Mouse (Mus musculus) testis, postnatal 10 days (tissue): ENCODE results near the gene Pomt2.

Source experiments
- DNase-seq: peaks from one replicate; pipeline ENCODE4 v3.0.0; 2021; ENCODE audit warnings: low spot score

Pomt2 gene

GRCm38 (mm10) chr12:87127256-87127655 is 20.5 kb downstream of the Pomt2 start:
- no peak for DNase-seq

DNA sequence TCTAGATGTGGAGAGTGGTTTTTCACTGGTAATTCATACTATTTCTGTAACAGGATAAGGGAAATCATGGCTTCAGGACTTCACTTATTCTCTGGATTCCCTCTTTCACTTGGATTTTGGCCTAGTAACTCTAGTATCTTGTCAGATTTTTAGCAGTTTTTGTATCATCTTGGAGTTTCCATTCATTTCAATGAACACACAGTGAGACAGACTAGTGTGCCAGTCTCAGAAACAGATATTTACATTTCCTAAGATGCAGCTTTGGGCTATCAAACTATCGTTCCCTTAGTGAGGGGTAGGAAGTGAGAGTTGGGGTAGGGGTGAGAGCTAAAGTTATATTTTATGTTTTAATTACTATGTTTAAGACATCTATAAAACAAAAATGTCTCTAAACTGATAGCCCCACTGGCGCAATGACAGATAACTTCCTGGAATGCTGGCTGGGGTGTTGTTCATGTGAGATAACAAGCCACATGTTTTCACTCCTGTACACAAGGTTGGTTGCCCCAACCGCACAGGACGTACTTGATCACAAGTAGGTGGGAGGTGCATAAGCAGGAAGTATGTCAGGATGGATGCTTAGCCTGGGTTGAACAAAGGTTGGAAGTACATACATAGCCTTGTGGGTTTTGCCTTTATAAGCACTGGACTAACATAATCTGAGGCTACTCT is 25.7 kb downstream of the Pomt2 start:
- DNase-seq: no peak

DNA sequence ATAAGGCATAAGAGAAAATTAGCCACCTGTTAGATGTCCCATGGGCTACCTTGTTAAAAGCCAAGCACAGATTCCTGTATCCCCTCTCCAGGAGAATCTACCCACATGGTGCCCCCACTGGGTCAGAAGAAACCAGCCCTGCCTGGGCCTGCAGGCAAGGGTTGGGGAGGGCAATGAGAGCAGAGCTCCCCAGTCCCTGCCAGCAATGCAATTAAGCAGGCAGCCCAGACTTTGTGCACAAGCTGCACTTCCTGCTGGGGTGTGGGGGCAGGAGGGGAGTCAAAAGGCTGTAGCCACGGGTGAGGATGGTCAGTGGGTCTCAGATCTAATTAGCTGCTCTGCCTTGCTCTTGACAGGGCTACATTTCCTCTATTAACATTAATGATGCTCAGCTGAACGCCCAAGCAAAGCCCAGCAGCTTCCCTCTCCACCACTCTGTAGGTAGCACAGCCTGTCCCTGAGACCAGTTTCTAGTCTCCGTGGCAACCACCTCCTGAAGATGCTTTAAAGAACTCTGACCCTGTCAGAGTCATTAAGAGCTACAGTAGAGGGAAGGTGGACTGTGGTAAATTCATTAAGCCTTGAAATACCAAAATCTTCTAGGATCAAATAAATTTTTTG is 40.3 kb downstream of the Pomt2 start:
- no peak for DNase-seq

DNA sequence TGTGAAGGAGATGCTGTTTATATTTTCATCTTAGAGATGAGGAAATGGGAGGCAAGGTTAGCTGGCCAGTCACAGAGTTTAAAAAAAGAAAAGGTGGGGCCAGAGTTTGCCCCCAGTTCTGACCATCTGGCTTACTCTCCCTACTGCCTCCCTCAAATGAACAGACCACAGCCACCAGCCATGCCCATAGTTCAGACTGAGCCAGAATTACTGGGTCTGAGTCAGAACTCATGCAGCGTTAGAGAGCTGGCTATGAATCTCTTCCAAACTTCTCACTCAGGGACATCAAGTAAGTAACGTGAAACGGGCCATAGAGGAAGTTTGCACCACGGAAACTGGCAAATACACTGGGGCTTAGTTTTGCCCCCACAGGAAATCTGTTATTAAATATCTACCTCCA is 43.0 kb downstream of the Pomt2 start:
- no peak for DNase-seq

DNA sequence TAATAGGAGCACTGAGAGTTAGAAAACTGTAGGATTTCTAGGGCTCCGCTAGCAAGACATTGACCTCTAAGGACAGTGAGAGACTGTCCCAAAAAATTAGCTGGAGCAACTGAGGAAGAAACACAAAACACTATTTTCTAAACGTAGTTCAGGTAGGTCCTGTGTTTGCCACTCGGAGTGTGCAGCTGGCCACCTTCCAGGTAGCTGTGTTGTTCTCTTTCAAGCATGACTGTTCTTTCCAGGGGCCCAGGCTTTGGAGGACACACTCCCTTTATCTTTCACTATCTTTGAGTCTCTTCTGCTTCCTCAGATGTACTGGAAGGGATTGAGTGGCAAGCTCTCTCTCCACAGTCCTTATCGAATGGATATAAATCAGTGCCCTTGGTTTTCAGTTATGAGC is 44.3 kb downstream of the Pomt2 start:
- DNase-seq: no peak

- no peak for DNase-seq
Observed at GRCm38 (mm10) chr12:87102165-87102631, 45.6 kb downstream of the Pomt2 start, which contains the start of gene Ngb. Gene Ngb (minus strand): TSS chr12:87102539.

GRCm38 (mm10) chr12:87100331-87100730 is 47.4 kb downstream of the Pomt2 start:
- no peak for DNase-seq

DNA sequence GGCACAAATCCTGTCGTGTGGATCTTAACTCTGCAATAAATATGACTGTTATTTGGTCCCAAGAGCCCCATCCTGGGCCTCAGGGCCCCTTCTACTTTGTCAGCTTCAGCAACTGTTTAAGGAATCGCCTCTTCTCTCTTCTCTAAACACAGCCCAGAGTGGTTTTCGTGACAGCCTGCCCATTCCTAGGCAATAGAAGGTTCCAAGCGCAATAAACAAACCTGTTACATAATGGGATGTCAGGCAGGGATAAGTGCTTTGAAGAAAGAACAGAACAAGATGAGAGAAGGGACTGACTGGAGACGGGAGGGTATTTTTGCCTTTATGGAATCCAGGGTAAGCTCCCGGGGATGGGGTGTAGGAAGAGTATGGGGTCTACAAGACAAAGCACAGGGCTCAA is 54.1 kb downstream of the Pomt2 start:
- no peak for DNase-seq

GRCm38 (mm10) chr12:87093249-87093648 is 54.5 kb downstream of the Pomt2 start:
- peak; percentile 59 for DNase-seq

GRCm38 (mm10) chr12:87091916-87092315 is 55.9 kb downstream of the Pomt2 start:
- DNase-seq: no peak

GRCm38 (mm10) chr12:87089701-87090100 is 58.1 kb downstream of the Pomt2 start:
- no peak for DNase-seq

- DNase-seq: no peak
Observed at GRCm38 (mm10) chr12:87089255-87089654, 58.5 kb downstream of the Pomt2 start.

GRCm38 (mm10) chr12:87088331-87088730 is 59.4 kb downstream of the Pomt2 start:
- no peak for DNase-seq

GRCm38 (mm10) chr12:87087236-87087635 is 60.5 kb downstream of the Pomt2 start:
- DNase-seq: no peak

DNA sequence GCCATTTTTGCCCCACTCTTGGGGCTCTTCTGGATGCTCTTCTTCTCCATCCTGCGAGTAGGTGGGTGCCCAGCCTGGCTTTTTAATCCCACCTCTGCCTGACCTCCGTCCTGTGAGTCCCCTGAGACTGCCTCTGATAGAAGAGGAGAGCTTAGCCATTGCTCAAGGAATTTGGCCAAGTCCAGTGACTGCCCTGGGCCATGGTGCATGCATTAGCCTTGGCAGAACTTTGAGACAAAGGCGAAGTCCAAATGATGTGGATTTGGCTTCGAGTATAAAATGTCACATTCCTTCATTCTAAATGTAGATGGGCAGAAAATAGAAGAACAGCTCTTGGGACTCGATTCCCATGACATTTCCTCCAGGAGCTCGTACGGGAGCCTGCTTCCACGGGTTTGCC is 65.0 kb downstream of the Pomt2 start:
- no peak for DNase-seq

GRCm38 (mm10) chr12:87076610-87077009 is 71.2 kb downstream of the Pomt2 start:
- DNase-seq: no peak

DNA sequence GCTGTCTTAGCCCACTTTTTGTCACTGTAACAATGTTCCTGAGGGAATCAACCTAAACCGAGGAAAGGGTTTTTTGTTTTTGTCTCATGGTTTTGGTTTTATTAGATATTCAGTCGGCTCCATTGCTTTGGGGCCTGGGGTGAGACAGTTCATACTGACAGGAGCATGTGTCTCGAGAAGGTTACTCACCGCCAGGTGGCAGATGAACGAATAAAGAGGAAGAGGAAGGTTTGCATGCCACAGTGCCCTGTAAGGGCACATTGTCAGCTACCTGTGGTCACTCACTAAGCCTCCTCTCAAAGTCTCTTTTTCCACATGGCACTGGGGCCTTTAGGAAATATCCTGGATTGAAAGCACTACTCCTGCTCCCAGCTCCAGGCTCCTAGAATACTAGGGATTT is 77.2 kb downstream of the Pomt2 start:
- DNase-seq: no peak

DNA sequence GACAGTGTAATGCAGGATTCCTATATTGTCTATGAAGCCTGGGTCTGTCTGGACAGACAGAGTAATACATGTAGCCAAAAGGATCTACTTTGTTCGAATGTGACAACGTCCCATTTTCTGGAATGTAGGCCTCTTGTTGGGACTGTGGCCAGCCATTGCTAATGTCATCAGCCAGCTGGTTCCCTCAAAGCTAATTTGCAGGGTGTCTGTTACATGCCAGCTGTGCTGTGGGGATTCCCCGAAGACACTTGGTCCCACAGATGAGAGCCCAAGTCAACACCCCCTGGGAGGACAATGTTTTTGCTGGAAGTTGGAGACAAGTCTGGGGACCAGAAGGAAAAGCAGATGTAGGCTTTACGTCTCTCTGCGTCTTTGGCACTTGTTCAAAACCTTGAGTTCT is 81.3 kb downstream of the Pomt2 start:
- no peak for DNase-seq

DNA sequence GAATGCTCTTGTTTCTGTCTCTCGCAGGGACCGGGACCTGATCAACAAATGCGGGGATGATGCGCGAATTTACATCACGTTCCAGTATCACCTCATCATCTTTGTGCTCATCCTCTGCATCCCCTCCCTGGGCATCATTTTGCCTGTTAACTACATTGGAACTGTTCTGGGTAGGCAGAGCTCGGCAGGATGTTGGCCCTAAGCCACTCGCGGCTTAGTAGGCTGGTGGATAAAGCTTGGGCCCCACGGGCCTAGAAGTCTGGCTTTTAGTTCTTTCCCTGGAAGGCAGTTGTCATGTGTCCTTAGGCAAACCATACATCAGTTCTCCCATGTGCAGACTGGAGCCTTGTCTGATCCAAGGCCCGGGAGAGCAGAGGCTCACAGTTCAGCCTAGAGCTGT is 82.3 kb downstream of the Pomt2 start:
- no peak for DNase-seq

DNA sequence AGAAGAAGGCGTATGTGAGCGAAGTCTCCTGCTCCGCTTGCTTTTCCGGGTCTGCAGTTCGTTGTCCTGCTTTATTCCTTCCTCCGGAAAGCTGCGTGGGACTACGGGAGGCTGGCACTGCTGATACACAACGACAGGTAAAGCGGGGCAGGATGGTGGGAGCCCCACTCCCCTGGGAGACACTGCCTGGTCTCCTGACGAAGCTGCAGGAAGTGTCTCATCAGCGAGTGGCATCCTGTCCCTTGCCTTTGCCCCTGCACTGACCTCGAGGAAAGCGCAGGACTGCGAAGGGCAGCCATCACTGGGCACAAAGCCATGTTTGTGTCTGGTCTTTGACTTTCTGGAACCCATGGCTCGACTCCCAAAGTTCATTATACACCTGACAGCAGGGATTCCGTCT is 90.7 kb downstream of the Pomt2 start:
- no peak for DNase-seq
